Mouse (Mus musculus) layer of hippocampus, adult 18-20 months (tissue): ENCODE results near the gene Acly. TPM values are rescaled to one million over a fixed set of nuclear protein-coding genes. Genes with fewer than 3 reads are reported as not detected.
A peak's percentile ranks its signal among the peaks of the same experiment; 100 is the strongest.

Source experiments
- DNase-seq, 2 experiments: peaks; one replicate each; pipeline ENCODE4 v3.0.0; 2022; ENCODE audit warnings: low spot score in 2 of 2
- total RNA-seq, 2 experiments: library from RNA; stranded (reverse); gene quantifications; 2 replicates each; pipeline ENCODE4 v1.2.3; 2021

Acly gene
- total RNA-seq, 2 experiments from 2014 or later: 118 to 124 TPM

DNA sequence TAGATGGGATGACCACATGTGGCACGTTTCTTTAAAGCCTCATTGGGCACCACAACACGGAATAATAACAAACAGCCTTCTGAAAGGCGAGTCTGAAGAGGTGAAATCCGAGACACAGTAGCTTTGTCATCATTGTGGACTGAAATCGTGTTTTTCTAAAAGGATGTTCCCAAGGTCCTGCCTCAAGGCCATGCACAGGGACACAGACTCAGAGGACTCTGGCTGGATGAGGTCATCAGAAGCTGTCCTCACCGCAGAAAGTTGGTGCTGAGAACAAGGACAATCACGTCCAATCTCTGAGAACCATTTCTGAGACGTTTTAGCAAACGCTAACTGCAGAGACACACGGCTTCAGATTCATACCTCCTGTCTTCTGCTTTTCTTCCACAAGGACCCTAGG lies 14.1 kb downstream of the Acly start:
- no peak for DNase-seq

GRCm38 (mm10) chr11:100512384-100512783 lies 15.4 kb downstream of the Acly start:
- DNase-seq: peak in 1 of 2 experiments; percentile 65

GRCm38 (mm10) chr11:100510556-100510955 lies 17.2 kb downstream of the Acly start:
- no peak for DNase-seq

DNA sequence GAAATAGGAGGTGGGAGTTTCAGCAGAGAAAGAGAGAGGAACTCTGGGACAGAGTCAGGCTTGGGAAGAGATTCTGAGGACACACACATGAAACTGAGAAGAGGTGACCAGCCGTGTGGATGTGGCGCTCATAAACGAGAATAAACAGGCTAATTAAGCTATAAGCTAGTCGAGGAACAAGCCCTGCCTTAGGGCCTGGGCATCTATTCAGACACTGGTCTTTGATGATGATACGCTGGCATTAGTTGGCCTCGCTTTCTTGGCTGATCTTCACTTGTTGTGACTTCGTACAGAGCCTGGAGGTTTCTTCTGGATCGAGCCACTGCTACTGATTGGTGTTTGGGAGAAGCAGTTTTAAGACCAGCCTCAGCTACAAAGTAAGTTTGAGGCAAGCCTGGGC lies 21.8 kb downstream of the Acly start:
- no peak for DNase-seq

- DNase-seq: no peak
Measured at GRCm38 (mm10) chr11:100504990-100505660, 22.7 kb downstream of the Acly start.

DNA sequence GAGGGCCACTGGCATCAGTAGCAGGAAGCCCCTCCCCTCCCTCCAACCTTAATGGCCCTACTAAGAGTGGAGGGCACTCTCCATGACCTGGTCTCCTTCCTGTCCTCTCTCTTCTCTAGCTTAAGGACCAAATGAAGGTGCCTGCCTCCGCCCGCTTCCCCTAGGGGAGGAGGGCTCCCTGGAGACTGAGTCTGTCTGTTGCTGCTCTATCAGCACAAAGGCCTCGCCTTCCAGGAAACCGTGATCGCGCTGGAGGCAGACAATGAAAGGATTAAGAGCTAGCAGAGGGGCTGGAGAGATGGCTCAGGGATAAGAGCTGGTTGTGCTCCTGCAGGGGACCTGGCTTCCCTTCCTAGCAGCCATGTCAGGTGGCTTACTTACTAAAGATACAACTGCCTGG lies 26.5 kb downstream of the Acly start:
- no peak for DNase-seq

GRCm38 (mm10) chr11:100500651-100501050 lies 27.1 kb downstream of the Acly start:
- DNase-seq: no peak

GRCm38 (mm10) chr11:100500241-100500640 lies 27.6 kb downstream of the Acly start:
- no peak for DNase-seq

- DNase-seq: no peak
Measured at GRCm38 (mm10) chr11:100493771-100494170, 34.0 kb downstream of the Acly start.

DNA sequence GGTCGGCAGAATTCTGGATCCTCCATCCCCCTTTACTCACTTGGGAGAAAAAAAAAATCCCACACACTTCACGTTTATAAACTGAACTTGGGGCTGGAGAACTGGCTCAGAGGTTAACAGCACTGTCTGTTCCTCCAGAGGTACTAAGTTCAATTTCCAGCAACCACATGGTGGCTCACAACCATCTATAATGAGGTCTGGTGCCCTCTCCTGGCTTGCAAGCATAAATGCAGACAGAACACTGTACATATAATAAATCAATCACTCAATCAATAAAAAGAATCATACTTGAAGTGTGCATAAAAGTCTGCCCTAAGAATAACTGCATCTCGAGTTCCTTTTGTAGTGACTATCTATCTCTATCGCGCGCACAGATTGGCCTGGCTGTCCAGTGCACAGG lies 36.8 kb downstream of the Acly start:
- no peak for DNase-seq

GRCm38 (mm10) chr11:100485801-100486538 lies 41.8 kb downstream of the Acly start:
- no peak for DNase-seq

DNA sequence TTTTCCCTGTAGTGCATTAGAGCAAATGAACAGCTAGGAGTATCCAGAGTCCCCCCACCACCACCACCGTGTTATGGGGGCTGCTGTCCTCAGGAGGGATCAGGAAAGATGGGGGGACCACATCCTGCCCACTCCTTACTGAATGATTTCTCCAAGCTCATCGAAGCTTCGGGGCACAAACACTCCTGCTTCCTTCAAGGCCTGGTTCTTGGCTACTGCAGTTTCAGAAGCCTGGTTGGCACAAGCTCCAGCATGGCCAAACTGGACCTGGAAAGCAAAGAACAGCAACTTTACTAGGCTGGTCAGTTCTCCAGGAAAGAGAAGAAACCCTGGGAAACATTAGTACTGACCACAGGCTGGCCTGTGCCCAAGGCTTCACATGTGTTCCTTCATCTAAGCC lies 43.3 kb downstream of the Acly start:
- DNase-seq: no peak

GRCm38 (mm10) chr11:100479152-100479551 lies 48.6 kb downstream of the Acly start:
- DNase-seq: no peak

- DNase-seq: no peak
Measured at GRCm38 (mm10) chr11:100476281-100476680, 51.5 kb downstream of the Acly start.

DNA sequence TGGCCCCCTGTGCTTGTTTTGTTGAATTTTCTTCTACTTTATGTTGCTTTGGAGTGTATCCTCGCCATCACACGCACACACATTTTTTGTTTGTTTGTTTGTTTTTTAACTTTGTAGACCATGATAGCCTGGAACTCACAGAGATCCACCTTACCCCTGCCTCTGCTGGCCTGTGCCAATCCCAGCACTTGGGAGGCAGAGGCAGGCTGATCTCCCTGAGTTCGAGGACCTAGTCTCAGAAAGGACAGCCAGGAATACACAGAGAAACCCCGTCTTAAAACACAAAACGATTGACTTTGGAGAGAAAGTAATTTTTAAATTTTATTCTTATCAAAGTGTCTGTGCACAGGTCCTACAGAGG lies 54.9 kb downstream of the Acly start:
- DNase-seq: no peak

- DNase-seq: peak; percentile 84 to 95
Measured at GRCm38 (mm10) chr11:100472197-100472934, 55.4 kb downstream of the Acly start, which contains the start of gene Klhl11. Klhl11 (minus strand) TSS chr11:100472741.

GRCm38 (mm10) chr11:100471352-100472196 lies 56.2 kb downstream of the Acly start:
- peak in 1 of 2 experiments; percentile 19 for DNase-seq

GRCm38 (mm10) chr11:100465833-100466232 lies 62.0 kb downstream of the Acly start:
- DNase-seq: no peak

- no peak for DNase-seq
Measured at GRCm38 (mm10) chr11:100465229-100465792, 62.5 kb downstream of the Acly start.

GRCm38 (mm10) chr11:100462699-100463098 lies 65.1 kb downstream of the Acly start:
- DNase-seq: peak; percentile 41 to 82

- no peak for DNase-seq
Measured at GRCm38 (mm10) chr11:100457711-100458110, 70.1 kb downstream of the Acly start.
